Mouse (Mus musculus): ENCODE data around the gene Fam186a.

DNA sequence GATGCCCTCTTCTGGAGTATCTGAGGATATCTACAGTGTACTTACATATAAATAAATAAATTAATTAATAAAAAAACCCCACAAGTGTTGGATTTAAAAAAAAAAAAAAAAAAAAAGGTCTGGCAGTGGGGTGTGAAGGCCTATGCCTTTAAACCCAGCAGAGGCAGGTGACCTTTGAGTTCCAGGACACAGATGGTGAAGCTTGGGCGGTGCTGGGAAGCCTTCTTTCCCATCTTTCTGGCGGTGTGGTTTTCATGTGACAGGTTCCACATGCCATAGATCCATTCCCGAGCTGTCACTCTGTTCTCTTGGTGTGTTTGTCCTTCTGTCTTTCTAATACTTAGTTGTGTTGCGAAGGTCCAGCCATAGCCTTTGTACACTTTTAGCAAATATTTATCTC is 59.8 kb downstream of the Fam186a start:
- TF ChIP-seq CTCF (IDR thresholded peaks at IDR 0.05; ENCODE audit: borderline replicate concordance, insufficient read depth, low read length): no peak
- TF ChIP-seq POLR2A (IDR thresholded peaks at IDR 0.05; ENCODE audit: low read depth, low read length): no peak
